Mouse (Mus musculus): ENCODE measurements around the gene Plcd3.

- TF ChIP-seq CTCF (conservative IDR thresholded peaks at IDR 0.05 in 1 of 2, IDR thresholded peaks at IDR 0.05 in 1 of 2; ENCODE audit: low read depth in 2 of 2, low read length in 2 of 2), result no peak
- TF ChIP-seq MAFK (IDR thresholded peaks at IDR 0.05; ENCODE audit: insufficient replicate concordance, low read length), result no peak
- no peak for TF ChIP-seq EP300 (IDR thresholded peaks at IDR 0.05; ENCODE audit: low read length)
- TF ChIP-seq POLR2AphosphoS2 (IDR thresholded peaks at IDR 0.05; ENCODE audit: low read depth, low read length), result no peak
- TF ChIP-seq GABPA (IDR thresholded peaks at IDR 0.05; ENCODE audit: insufficient replicate concordance, low read depth, low read length), result no peak
These were observed 8.2 kb downstream of the Plcd3 start for GRCm38 (mm10) chr11:103093306-103093705.

Data from CH12.LX (cell line).